In the genomic region with DNA sequence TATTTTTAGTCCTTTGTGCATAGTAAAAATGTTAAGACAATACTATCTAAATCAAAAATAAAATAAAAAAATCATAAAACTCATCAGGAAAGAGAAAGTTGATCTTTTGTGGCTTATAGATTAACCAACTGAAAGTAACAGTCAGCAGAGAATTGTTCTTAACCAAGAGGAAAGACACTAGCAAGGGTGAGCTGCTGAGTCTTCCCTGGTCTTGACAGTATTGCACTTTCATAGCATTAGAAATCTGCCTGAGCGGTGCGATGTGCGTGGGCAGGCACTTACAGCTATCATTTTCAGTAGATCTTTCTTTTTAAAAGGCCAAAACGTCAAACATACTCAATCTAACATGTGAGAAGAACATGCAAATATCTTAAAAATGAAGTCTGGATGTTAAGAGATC, we compare ENCODE assay signal across 28 mouse cellular contexts. TPM values are rescaled to one million over a fixed set of nuclear protein-coding genes. Genes with fewer than 3 reads are reported as not detected.
DNase-seq lines count a peak whose midpoint lies in the region; ATAC-seq and TF ChIP-seq lines count a peak whose summit lies in the region.
"Had no signal": no experiment of that assay in that cellular context is flagged by ENCODE, and none has a peak within 500 bp of the region (broad histone marks: within the 10 kb centered on the region; RNA-seq: fewer than 3 reads in every experiment).

No protein-coding gene starts in this region.

- H3K27me3 ChIP-seq in MEL (ENCODE audit: control insufficient read depth in 1 of 2, insufficient read depth in 2 of 2, low read length in 2 of 2): no peaks in the 10 kb centered on the region
- no peaks in the 10 kb centered on the region for H3K27me3 ChIP-seq in liver, embryonic 12.5 days (replicated peaks)
- no peaks in the 10 kb centered on the region for H3K27me3 ChIP-seq in liver, postnatal 0 days (ENCODE audit: insufficient read depth, low read length)
- no peaks in the 10 kb centered on the region for H3K27me3 ChIP-seq in forebrain, embryonic 14.5 days (replicated peaks; ENCODE audit: control insufficient read depth, insufficient read depth, low read length)
- H3K27me3 ChIP-seq: embryonic facial prominence, embryonic 12.5 days; forebrain, embryonic 15.5 days; heart, embryonic 15.5 days; hindbrain, embryonic 12.5 days; limb, embryonic 15.5 days; lung, embryonic 15.5 days; midbrain, embryonic 15.5 days; neural tube, embryonic 15.5 days had no signal

- DNase-seq in kidney, adult 9 months: peak; percentile 9
- DNase-seq in kidney, postnatal 10 days: no peak
- peak; percentile 68 for DNase-seq in MEL (ENCODE audit: low read depth, low spot score)
- DNase-seq in liver, postnatal 0 days: no peak
- no peak for DNase-seq in frontal cortex, postnatal 14 days (ENCODE audit: low spot score in 2 of 2)
- DNase-seq in forebrain, embryonic 14.5 days (ENCODE audit: low spot score): no peak
- DNase-seq: adrenal gland, adult 8-10 months; cerebellum, adult 8-10 months; cerebellum, postnatal 36 days; embryo, embryonic 11 days; gastrocnemius, adult 2 months; gastrocnemius, postnatal 36 days; kidney, postnatal 4 days; layer of hippocampus, postnatal 36 days; right cerebral cortex, postnatal 4 days; thymus, postnatal 4 days had no signal

- 82% methylated on average over 4 of the region's 4 CpGs for WGBS in liver, embryonic 12.5 days (ENCODE audit: insufficient replicate concordance)
- WGBS in liver, postnatal 0 days (ENCODE audit: insufficient replicate concordance): 87% methylated on average over 4 of the region's 4 CpGs
- 95% methylated on average over 4 of the region's 4 CpGs for WGBS in forebrain, embryonic 14.5 days

- no peak for TF ChIP-seq CTCF in MEL (IDR thresholded peaks at IDR 0.05 in 2 of 3, conservative IDR thresholded peaks at IDR 0.05 in 1 of 3; ENCODE audit: control insufficient read depth in 1 of 3, insufficient read depth in 1 of 3, low read depth in 2 of 3, low read length in 3 of 3, poor library complexity in 1 of 3, severe bottlenecking in 1 of 3)
- no peak for TF ChIP-seq CTCF in liver, postnatal 0 days (IDR thresholded peaks at IDR 0.05; ENCODE audit: low read depth)

- no peak for TF ChIP-seq RAD21 in MEL (IDR thresholded peaks at IDR 0.05; ENCODE audit: low read depth, low read length)

- H3K4me3 ChIP-seq in MEL (ENCODE audit: control insufficient read depth in 1 of 2, insufficient read depth in 1 of 2, low read depth in 2 of 2, low read length in 2 of 2): peak overlapping the region; percentile 45 to 52
- H3K4me3 ChIP-seq in liver, embryonic 12.5 days: no peak overlapping the region
- no peak overlapping the region for H3K4me3 ChIP-seq in liver, postnatal 0 days (ENCODE audit: low read depth, low read length)
- H3K4me3 ChIP-seq in forebrain, embryonic 14.5 days (ENCODE audit: low read depth, low read length): no peak overlapping the region
- H3K4me3 ChIP-seq: embryonic facial prominence, embryonic 12.5 days; forebrain, embryonic 15.5 days; gastrocnemius, adult 2 months; heart, embryonic 15.5 days; hindbrain, embryonic 12.5 days; limb, embryonic 10.5 days; limb, embryonic 15.5 days; lung, embryonic 15.5 days; midbrain, embryonic 10.5 days; midbrain, embryonic 15.5 days; neural tube, embryonic 15.5 days had no signal

- ATAC-seq in liver, embryonic 12.5 days: no peak
- ATAC-seq in liver, postnatal 0 days: no peak
- ATAC-seq in forebrain, embryonic 14.5 days: no peak
- ATAC-seq: forebrain, embryonic 15.5 days; hindbrain, postnatal 0 days; midbrain, embryonic 15.5 days had no signal

- peaks cover 8 to 9% of the 10 kb centered on the region in 2 experiments for H3K4me1 ChIP-seq in MEL (ENCODE audit: control insufficient read depth in 1 of 2, insufficient read depth in 2 of 2, low read length in 2 of 2)
- H3K4me1 ChIP-seq in liver, embryonic 12.5 days: peaks cover 26% of the 10 kb centered on the region
- H3K4me1 ChIP-seq in liver, postnatal 0 days (ENCODE audit: insufficient read depth): peaks cover 15% of the 10 kb centered on the region
- H3K4me1 ChIP-seq in forebrain, embryonic 14.5 days (ENCODE audit: control insufficient read depth, insufficient read depth, low read length): no peaks in the 10 kb centered on the region
- H3K4me1 ChIP-seq: forebrain, embryonic 15.5 days; hindbrain, embryonic 12.5 days; limb, embryonic 15.5 days; midbrain, embryonic 10.5 days; neural tube, embryonic 15.5 days had no signal

- peak in 1 of 2 experiments; percentile 18; a peak in 2 of 4 replicates for TF ChIP-seq EP300 in MEL (IDR thresholded peaks at IDR 0.05; ENCODE audit: low read depth in 1 of 2, low read length in 2 of 2)
- no peak for TF ChIP-seq EP300 in liver, postnatal 0 days (IDR thresholded peaks at IDR 0.05; ENCODE audit: low read depth)

- peak overlapping the region; percentile 53 for H3K4me2 ChIP-seq in liver, embryonic 12.5 days
- H3K4me2 ChIP-seq in liver, postnatal 0 days (ENCODE audit: low read depth, low read length): peak overlapping the region; percentile 52; the same call in 1 of the 2 replicates
- H3K4me2 ChIP-seq in forebrain, embryonic 14.5 days (ENCODE audit: low read length): no peak overlapping the region
- H3K4me2 ChIP-seq: embryonic facial prominence, embryonic 12.5 days; forebrain, embryonic 15.5 days; heart, embryonic 15.5 days; hindbrain, embryonic 12.5 days; limb, embryonic 15.5 days; lung, embryonic 15.5 days; midbrain, embryonic 15.5 days; neural tube, embryonic 15.5 days had no signal

- H3K79me2 ChIP-seq in MEL (ENCODE audit: control insufficient read depth, insufficient read depth, low read length, poor library complexity): no peaks in the 10 kb centered on the region; the same call in 1 of the 2 replicates

- H3K27ac ChIP-seq in MEL (ENCODE audit: control insufficient read depth, low read depth, low read length): peak overlapping the region; percentile 70
- H3K27ac ChIP-seq in liver, embryonic 12.5 days: peak overlapping the region; percentile 80
- peak overlapping the region; percentile 58; the same call in 1 of the 2 replicates for H3K27ac ChIP-seq in liver, postnatal 0 days (ENCODE audit: low read depth)
- no peak overlapping the region for H3K27ac ChIP-seq in forebrain, embryonic 14.5 days (ENCODE audit: low read depth, low read length)
- H3K27ac ChIP-seq: embryonic facial prominence, embryonic 12.5 days; forebrain, embryonic 15.5 days; gastrocnemius, adult 2 months; heart, embryonic 15.5 days; hindbrain, embryonic 12.5 days; hindbrain, postnatal 0 days; limb, embryonic 10.5 days; limb, embryonic 15.5 days; lung, embryonic 15.5 days; midbrain, embryonic 10.5 days; midbrain, embryonic 15.5 days; neural tube, embryonic 15.5 days had no signal

- no peaks in the 10 kb centered on the region for H3K9me3 ChIP-seq in MEL (replicated peaks; ENCODE audit: insufficient read depth, low read length)
- H3K9me3 ChIP-seq in liver, embryonic 12.5 days (replicated peaks): no peaks in the 10 kb centered on the region
- H3K9me3 ChIP-seq in liver, postnatal 0 days (ENCODE audit: low read length): no peaks in the 10 kb centered on the region
- H3K9me3 ChIP-seq in forebrain, embryonic 14.5 days (replicated peaks; ENCODE audit: control insufficient read depth, low read length): no peaks in the 10 kb centered on the region
- H3K9me3 ChIP-seq: embryonic facial prominence, embryonic 12.5 days; forebrain, embryonic 15.5 days; heart, embryonic 15.5 days; hindbrain, embryonic 12.5 days; limb, embryonic 10.5 days; limb, embryonic 15.5 days; lung, embryonic 15.5 days; midbrain, embryonic 10.5 days; midbrain, embryonic 15.5 days; neural tube, embryonic 15.5 days had no signal

- peak overlapping the region; percentile 53 for H3K9ac ChIP-seq in MEL (ENCODE audit: control insufficient read depth, low read depth, low read length, poor library complexity, severe bottlenecking)
- no peak overlapping the region for H3K9ac ChIP-seq in liver, embryonic 12.5 days
- no peak overlapping the region for H3K9ac ChIP-seq in liver, postnatal 0 days (replicated peaks)
- no peak overlapping the region for H3K9ac ChIP-seq in forebrain, embryonic 14.5 days (ENCODE audit: low read length)
- H3K9ac ChIP-seq: embryonic facial prominence, embryonic 12.5 days; forebrain, embryonic 15.5 days; heart, embryonic 15.5 days; hindbrain, embryonic 12.5 days; limb, embryonic 15.5 days; lung, embryonic 15.5 days; midbrain, embryonic 15.5 days; neural tube, embryonic 15.5 days had no signal

- peaks cover 0 to 12% of the 10 kb centered on the region in 2 experiments; a peak in 3 of 4 replicates for H3K36me3 ChIP-seq in MEL (ENCODE audit: control insufficient read depth in 1 of 2, insufficient read depth in 2 of 2, low read length in 2 of 2)
- peaks cover 11% of the 10 kb centered on the region for H3K36me3 ChIP-seq in liver, embryonic 12.5 days
- H3K36me3 ChIP-seq in liver, postnatal 0 days (replicated peaks; ENCODE audit: insufficient read depth, low read length): no peaks in the 10 kb centered on the region
- peaks cover 10% of the 10 kb centered on the region; the same call in 1 of the 2 replicates for H3K36me3 ChIP-seq in forebrain, embryonic 14.5 days (ENCODE audit: control insufficient read depth, insufficient read depth, low read length)
- H3K36me3 ChIP-seq: heart, embryonic 15.5 days; limb, embryonic 15.5 days had no signal

- TF ChIP-seq POLR2A in MEL (IDR thresholded peaks at IDR 0.05; ENCODE audit: control insufficient read depth in 1 of 2, insufficient read depth in 1 of 2, low read depth in 1 of 2, low read length in 2 of 2, poor library complexity in 1 of 2): no peak

TF ChIP-seq in MEL, 35 proteins besides CTCF, POLR2A, EP300 and RAD21 (continues in another document):
- TF ChIP-seq MXI1 (IDR thresholded peaks at IDR 0.05; ENCODE audit: low read depth, low read length): peak; percentile 22; the same call in 1 of the 2 replicates
- TF ChIP-seq CHD2 (IDR thresholded peaks at IDR 0.05; ENCODE audit: low read length): no peak
- TF ChIP-seq GABPA (IDR thresholded peaks at IDR 0.05; ENCODE audit: low read depth, low read length): no peak
- TF ChIP-seq USF1 (IDR thresholded peaks at IDR 0.05; ENCODE audit: low read depth, low read length): no peak

RNA-seq across cellular contexts. Expression of a gene that starts 14.6 kb away (rescaled TPM):
- total RNA-seq in MEL (2012; rRNA removed): 9.5 and 12.6 TPM in 2 replicates
- 10 to 100 TPM in 1 of 2 experiments, not detected in 1; 13.5 TPM for polyA plus RNA-seq in MEL (2012; ENCODE audit: insufficient read depth in 1 of 2, insufficient read length in 2 of 2, low read depth in 1 of 2, low replicate concordance in 2 of 2, missing spikeins in 1 of 2)
- 13.3 and 16.5 TPM in 2 replicates for polyA plus RNA-seq in liver, embryonic 12.5 days (2016; fragmentation: Nextera tagmentation; extraction: Ambion mirVana)
- 8.6 TPM in 2 replicates for polyA plus RNA-seq in liver, postnatal 0 days (2015; fragmentation: Nextera tagmentation; extraction: Ambion mirVana)
- polyA plus RNA-seq in forebrain, embryonic 14.5 days (2014; fragmentation: Nextera tagmentation; extraction: Ambion mirVana): 70.2 and 75.5 TPM in 2 replicates

RNA-seq across cellular contexts. Expression of a gene that starts 14.7 kb away (rescaled TPM):
- 1.2 and 1.4 TPM in 2 replicates for total RNA-seq in MEL (2012; rRNA removed)
- 1 to 10 TPM in 1 of 2 experiments, not detected in 1; 2.8 TPM for polyA plus RNA-seq in MEL (2012; ENCODE audit: insufficient read depth in 1 of 2, insufficient read length in 2 of 2, low read depth in 1 of 2, low replicate concordance in 2 of 2, missing spikeins in 1 of 2)
- 3.5 and 3.7 TPM in 2 replicates for polyA plus RNA-seq in liver, embryonic 12.5 days (2016; fragmentation: Nextera tagmentation; extraction: Ambion mirVana)
- polyA plus RNA-seq in liver, postnatal 0 days (2015; fragmentation: Nextera tagmentation; extraction: Ambion mirVana): 2.4 TPM in 2 replicates
- 1.3 and 1.7 TPM in 2 replicates for polyA plus RNA-seq in forebrain, embryonic 14.5 days (2014; fragmentation: Nextera tagmentation; extraction: Ambion mirVana)

Comparison
In these comparisons a context has a peak if more than half of its experiments do, and no peak if none do; other contexts are left out.
1. DNase-seq: peak in kidney, adult 9 months (single experiment) and MEL (single experiment); none in kidney, postnatal 10 days (single experiment), liver, postnatal 0 days (single experiment), frontal cortex, postnatal 14 days (0 of 2) and forebrain, embryonic 14.5 days (single experiment).
2. H3K4me3 ChIP-seq: peak in MEL (2 of 2); none in liver, embryonic 12.5 days (single experiment), liver, postnatal 0 days (single experiment) and forebrain, embryonic 14.5 days (single experiment).